Mouse (Mus musculus): ENCODE results near the gene Mgea5. TPM values are rescaled to one million over a fixed set of nuclear protein-coding genes. Genes with fewer than 3 reads are reported as not detected.
A peak's percentile ranks its signal among the peaks of the same experiment; 100 is the strongest.

Mgea5 gene
- polyA plus RNA-seq, 1 experiment = 27.3 TPM

DNA sequence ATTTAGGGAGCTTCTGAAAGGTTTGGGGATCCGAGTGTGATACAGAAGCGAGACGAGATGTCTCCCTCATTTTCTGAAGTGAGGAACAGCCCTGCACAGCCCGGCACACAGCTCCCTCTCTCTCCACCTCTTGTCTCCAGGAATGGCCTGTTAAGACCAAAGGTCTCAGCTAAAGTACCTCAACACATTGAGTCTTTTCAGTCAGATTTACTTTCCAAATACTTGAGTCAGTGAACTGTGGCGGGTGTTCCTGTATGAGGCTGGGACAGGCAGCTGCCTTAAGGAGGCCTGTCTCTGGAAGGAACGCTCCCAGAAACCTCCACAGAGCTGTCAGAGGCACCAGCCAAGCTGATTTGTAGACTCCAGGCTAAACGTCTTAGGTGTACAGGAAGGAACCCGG is 33.1 kb upstream of the Mgea5 start:
- 21% methylated on average over 8 of the region's 8 CpGs for WGBS
- no peaks in the 10 kb centered on the region for H3K27me3 ChIP-seq (replicated peaks; ENCODE audit: control insufficient read depth, insufficient read depth, low read length)
- no peaks in the 10 kb centered on the region for H3K36me3 ChIP-seq (ENCODE audit: control insufficient read depth, insufficient read depth, low read length)
- H3K4me3 ChIP-seq (ENCODE audit: insufficient read depth, low read depth, low read length) = no peak overlapping the region
- DNase-seq = peak; percentile 87
- no peak for TF ChIP-seq CTCF (conservative IDR thresholded peaks at IDR 0.05; ENCODE audit: insufficient read depth, insufficient read length, low read depth, low read length)
- TF ChIP-seq POLR2A (IDR thresholded peaks at IDR 0.05; ENCODE audit: low read depth, low read length) = no peak
- H3K4me1 ChIP-seq (ENCODE audit: control insufficient read depth, insufficient read depth, low read length) = peaks cover 21% of the 10 kb centered on the region; the same call in 1 of the 2 replicates
- H3K27ac ChIP-seq (ENCODE audit: insufficient read depth, low read depth, low read length) = peak overlapping the region; percentile 42

- no peak for DNase-seq
- Histone ChIP-seq H3K27me3 (replicated peaks; ENCODE audit: control insufficient read depth, insufficient read depth, low read length) (no peaks in the 10 kb centered on the region), H3K4me3 (ENCODE audit: insufficient read depth, low read depth, low read length) (no peak within 1 kb of the TSS), H3K4me1 (ENCODE audit: control insufficient read depth, insufficient read depth, low read length) (peaks cover 16% of the 10 kb centered on the region; the same call in 1 of the 2 replicates), H3K27ac (ENCODE audit: insufficient read depth, low read depth, low read length) (peak within 1 kb of the TSS; percentile 42), H3K36me3 (ENCODE audit: control insufficient read depth, insufficient read depth, low read length) (no peaks in the 10 kb centered on the region)
- 3% methylated on average over 29 of the region's 29 CpGs for WGBS
- no peak for TF ChIP-seq POLR2A (IDR thresholded peaks at IDR 0.05; ENCODE audit: low read depth, low read length)
- TF ChIP-seq CTCF (conservative IDR thresholded peaks at IDR 0.05; ENCODE audit: insufficient read depth, insufficient read length, low read depth, low read length) = no peak
These were observed 32.3 kb upstream of the Mgea5 start, which contains the start of gene Kcnip2 for GRCm38 (mm10) chr19:45815831-45816405. Gene Kcnip2, minus strand, starts transcription at chr19:45816061.

- WGBS = 55% methylated on average over 10 of the region's 10 CpGs
- no peak overlapping the region for H3K4me3 ChIP-seq (ENCODE audit: insufficient read depth, low read depth, low read length)
- no peaks in the 10 kb centered on the region for H3K36me3 ChIP-seq (ENCODE audit: control insufficient read depth, insufficient read depth, low read length)
- no peaks in the 10 kb centered on the region for H3K27me3 ChIP-seq (replicated peaks; ENCODE audit: control insufficient read depth, insufficient read depth, low read length)
- H3K4me1 ChIP-seq (ENCODE audit: control insufficient read depth, insufficient read depth, low read length) = peaks cover 12% of the 10 kb centered on the region; the same call in 1 of the 2 replicates
- TF ChIP-seq CTCF (conservative IDR thresholded peaks at IDR 0.05; ENCODE audit: insufficient read depth, insufficient read length, low read depth, low read length) (no peak), POLR2A (IDR thresholded peaks at IDR 0.05; ENCODE audit: low read depth, low read length) (no peak)
- no peak for DNase-seq
- H3K27ac ChIP-seq (ENCODE audit: insufficient read depth, low read depth, low read length) = no peak overlapping the region
These were observed 31.5 kb upstream of the Mgea5 start for GRCm38 (mm10) chr19:45815170-45815569.

DNA sequence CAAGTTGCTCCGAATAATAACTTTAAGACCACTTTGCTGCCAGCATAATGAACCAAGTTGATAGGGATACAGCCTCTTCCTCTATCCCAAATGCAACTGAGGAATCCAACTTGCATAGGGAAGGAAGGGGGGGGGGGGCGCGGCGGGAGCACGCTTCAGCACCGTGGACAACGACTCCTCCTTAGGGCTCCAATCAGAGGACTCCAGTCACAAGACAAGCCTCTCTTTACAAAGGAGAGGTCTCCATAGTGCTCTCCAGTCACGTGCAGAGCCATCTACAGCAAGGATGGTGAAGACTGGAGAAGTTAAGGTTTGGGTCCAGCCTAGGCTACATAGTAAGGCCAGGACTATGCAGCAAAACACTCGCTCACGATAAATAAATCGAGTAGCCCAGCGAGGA is 30.2 kb upstream of the Mgea5 start:
- WGBS = 26% methylated on average over 12 of the region's 12 CpGs
- H3K27ac ChIP-seq (ENCODE audit: insufficient read depth, low read depth, low read length) = no peak overlapping the region
- H3K4me3 ChIP-seq (ENCODE audit: insufficient read depth, low read depth, low read length) = no peak overlapping the region
- H3K36me3 ChIP-seq (ENCODE audit: control insufficient read depth, insufficient read depth, low read length) = no peaks in the 10 kb centered on the region
- no peak for TF ChIP-seq POLR2A (IDR thresholded peaks at IDR 0.05; ENCODE audit: low read depth, low read length)
- TF ChIP-seq CTCF (conservative IDR thresholded peaks at IDR 0.05; ENCODE audit: insufficient read depth, insufficient read length, low read depth, low read length) = no peak
- peaks cover 12% of the 10 kb centered on the region; the same call in 1 of the 2 replicates for H3K4me1 ChIP-seq (ENCODE audit: control insufficient read depth, insufficient read depth, low read length)
- no peaks in the 10 kb centered on the region for H3K27me3 ChIP-seq (replicated peaks; ENCODE audit: control insufficient read depth, insufficient read depth, low read length)
- no peak for DNase-seq

GRCm38 (mm10) chr19:45813263-45813662 is 29.6 kb upstream of the Mgea5 start:
- TF ChIP-seq POLR2A (IDR thresholded peaks at IDR 0.05; ENCODE audit: low read depth, low read length) (no peak), CTCF (conservative IDR thresholded peaks at IDR 0.05; ENCODE audit: insufficient read depth, insufficient read length, low read depth, low read length) (peak; percentile 75)
- H3K27ac ChIP-seq (ENCODE audit: insufficient read depth, low read depth, low read length) = no peak overlapping the region
- 7% methylated on average over 11 of the region's 11 CpGs for WGBS
- no peak overlapping the region for H3K4me3 ChIP-seq (ENCODE audit: insufficient read depth, low read depth, low read length)
- no peaks in the 10 kb centered on the region for H3K36me3 ChIP-seq (ENCODE audit: control insufficient read depth, insufficient read depth, low read length)
- H3K4me1 ChIP-seq (ENCODE audit: control insufficient read depth, insufficient read depth, low read length) = peaks cover 12% of the 10 kb centered on the region; the same call in 1 of the 2 replicates
- H3K27me3 ChIP-seq (replicated peaks; ENCODE audit: control insufficient read depth, insufficient read depth, low read length) = no peaks in the 10 kb centered on the region
- DNase-seq = peak; percentile 88

DNA sequence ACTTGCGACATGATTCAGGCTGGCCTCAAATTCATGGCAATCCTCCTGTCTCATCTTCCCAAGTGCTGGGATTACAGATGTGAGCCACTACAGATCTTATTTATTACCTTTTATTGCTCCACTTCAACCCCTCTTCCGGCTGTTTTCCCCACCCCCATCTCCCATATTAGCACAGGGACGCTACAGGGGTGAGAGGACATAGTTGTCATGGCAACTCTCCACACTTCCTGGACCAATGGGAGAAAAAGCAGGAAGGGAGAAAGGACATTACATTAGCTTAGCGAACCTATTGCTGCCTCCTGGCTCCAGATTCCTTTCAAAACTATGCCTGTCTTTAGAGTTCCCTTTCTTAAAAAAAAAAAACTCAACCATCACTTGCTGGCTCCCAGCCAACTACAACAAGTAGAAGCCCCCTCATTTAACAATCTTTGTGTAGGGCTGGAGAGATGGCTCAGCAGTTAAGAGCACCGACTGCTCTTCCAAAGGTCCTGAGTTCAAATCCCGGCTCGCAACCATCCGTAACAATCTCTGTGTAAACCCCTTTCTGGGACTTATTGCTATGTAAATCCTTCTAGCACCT is 29.1 kb upstream of the Mgea5 start:
- H3K27me3 ChIP-seq (replicated peaks; ENCODE audit: control insufficient read depth, insufficient read depth, low read length) = no peaks in the 10 kb centered on the region
- WGBS = 16% methylated on average over 8 of the region's 8 CpGs
- H3K4me1 ChIP-seq (ENCODE audit: control insufficient read depth, insufficient read depth, low read length) = peaks cover 12% of the 10 kb centered on the region; the same call in 1 of the 2 replicates
- TF ChIP-seq POLR2A (IDR thresholded peaks at IDR 0.05; ENCODE audit: low read depth, low read length) = no peak
- no peak overlapping the region for H3K27ac ChIP-seq (ENCODE audit: insufficient read depth, low read depth, low read length)
- no peak for DNase-seq
- H3K36me3 ChIP-seq (ENCODE audit: control insufficient read depth, insufficient read depth, low read length) = no peaks in the 10 kb centered on the region
- H3K4me3 ChIP-seq (ENCODE audit: insufficient read depth, low read depth, low read length) = no peak overlapping the region

DNA sequence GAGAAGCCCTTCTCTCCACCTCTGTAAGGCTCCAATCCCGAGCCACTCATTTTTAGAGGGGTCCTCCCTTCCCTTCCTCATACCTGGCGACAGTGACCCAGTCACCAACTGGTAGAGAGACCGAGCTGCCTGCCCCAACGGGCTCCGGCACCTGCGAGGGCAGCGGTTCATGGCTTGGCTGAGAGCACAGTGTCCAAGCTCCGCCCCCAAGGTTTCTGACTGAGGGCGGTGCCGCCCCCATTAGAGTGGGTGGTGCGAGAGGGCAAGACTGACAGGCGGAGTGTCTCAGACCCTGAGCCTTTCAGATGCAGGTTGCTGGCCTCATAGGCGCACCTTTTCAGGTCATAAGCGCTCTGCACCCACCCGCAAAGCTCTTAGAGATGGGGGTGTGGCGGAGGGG is 28.5 kb upstream of the Mgea5 start:
- peaks cover 8% of the 10 kb centered on the region; the same call in 1 of the 2 replicates for H3K4me1 ChIP-seq (ENCODE audit: control insufficient read depth, insufficient read depth, low read length)
- H3K27ac ChIP-seq (ENCODE audit: insufficient read depth, low read depth, low read length) = no peak overlapping the region
- H3K36me3 ChIP-seq (ENCODE audit: control insufficient read depth, insufficient read depth, low read length) = no peaks in the 10 kb centered on the region
- H3K27me3 ChIP-seq (replicated peaks; ENCODE audit: control insufficient read depth, insufficient read depth, low read length) = no peaks in the 10 kb centered on the region
- 5% methylated on average over 16 of the region's 16 CpGs for WGBS
- peak; percentile 77 for DNase-seq
- TF ChIP-seq CTCF (conservative IDR thresholded peaks at IDR 0.05; ENCODE audit: insufficient read depth, insufficient read length, low read depth, low read length) (no peak), POLR2A (IDR thresholded peaks at IDR 0.05; ENCODE audit: low read depth, low read length) (no peak)
- H3K4me3 ChIP-seq (ENCODE audit: insufficient read depth, low read depth, low read length) = peak overlapping the region; percentile 12; the same call in 1 of the 2 replicates
